Mouse (Mus musculus): Measurements from ENCODE around the gene Tspan14.
A peak's percentile ranks its signal among the peaks of the same experiment; 100 is the strongest.

Gene Tspan14

DNA sequence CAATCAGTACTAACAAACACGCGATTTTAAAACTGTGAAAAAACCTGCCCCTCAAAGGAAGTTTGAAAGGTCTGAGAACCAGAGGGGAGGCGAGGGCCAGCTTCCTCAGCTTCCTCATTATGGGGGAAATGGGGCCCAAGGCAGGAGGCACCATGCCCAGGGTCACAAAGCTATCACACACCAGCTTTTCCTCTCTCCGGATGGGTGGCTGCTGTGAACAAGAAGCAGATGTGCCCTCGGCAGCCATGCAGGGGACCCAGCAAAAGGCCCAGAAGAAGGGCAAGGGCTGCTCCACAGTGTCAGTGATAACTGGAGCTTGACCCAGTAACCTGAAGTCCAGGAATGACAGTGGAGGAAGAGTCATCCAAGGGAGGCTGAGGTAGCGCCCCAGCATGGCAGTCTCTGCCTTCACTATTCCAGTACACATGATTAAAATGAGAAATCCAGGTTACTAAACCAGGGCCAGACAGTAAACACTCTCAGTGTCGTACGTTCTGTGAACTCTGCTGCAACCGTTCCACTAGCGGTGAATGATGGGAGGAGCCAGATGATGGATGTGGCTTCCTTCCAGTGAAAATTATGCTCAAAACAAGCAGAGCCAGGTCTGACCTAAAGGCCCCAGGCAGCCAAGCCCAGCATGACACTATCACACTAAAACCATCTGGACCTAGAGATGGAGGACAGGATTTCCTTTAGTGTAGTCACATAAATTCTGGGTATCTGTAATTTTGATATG is 42.1 kb downstream of the Tspan14 start:
- peak; percentile 47; the same call in 1 of the 2 replicates for TF ChIP-seq GATA4 (IDR thresholded peaks at IDR 0.05; ENCODE audit: insufficient replicate concordance, low read length)

DNA sequence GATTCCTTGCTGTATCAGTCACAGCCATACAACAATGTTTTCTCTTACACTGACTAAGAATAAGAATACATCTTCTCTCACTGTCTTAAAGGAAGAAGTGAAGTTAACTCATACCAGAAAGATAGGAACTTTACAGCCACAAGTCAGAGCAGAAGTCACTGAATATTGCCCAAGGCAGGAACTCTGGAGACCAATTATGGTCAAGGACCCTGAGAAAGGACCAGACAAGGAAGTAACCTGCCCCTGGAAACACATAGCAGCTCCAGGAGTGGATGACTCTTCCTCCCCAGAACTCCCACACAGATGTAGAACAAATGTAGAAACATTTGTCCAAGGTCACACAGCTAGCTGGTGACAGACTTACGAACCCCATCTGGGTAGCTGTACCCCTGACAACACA is 45.4 kb downstream of the Tspan14 start:
- no peak for TF ChIP-seq GATA4 (IDR thresholded peaks at IDR 0.05; ENCODE audit: insufficient replicate concordance, low read length)

DNA sequence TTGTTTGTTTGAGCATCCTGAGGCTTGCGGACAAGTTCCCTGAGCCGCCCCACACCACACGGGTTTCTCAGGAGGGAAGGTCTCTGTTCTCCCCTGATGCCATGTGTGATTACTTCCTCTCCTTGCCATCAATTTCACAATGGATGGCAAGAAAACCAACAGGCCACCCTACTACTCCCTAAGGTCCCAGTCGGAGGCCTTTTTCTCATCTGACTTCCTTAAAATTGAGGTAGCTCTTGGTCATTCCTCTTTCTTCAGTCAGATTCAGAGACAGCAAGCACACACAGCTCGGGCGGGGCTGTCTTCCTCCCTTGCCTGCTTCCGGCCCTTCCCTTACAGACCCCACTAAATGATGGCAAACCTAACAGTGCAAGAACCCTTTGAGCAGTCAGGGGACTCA is 47.1 kb downstream of the Tspan14 start:
- no peak for TF ChIP-seq GATA4 (IDR thresholded peaks at IDR 0.05; ENCODE audit: insufficient replicate concordance, low read length)

DNA sequence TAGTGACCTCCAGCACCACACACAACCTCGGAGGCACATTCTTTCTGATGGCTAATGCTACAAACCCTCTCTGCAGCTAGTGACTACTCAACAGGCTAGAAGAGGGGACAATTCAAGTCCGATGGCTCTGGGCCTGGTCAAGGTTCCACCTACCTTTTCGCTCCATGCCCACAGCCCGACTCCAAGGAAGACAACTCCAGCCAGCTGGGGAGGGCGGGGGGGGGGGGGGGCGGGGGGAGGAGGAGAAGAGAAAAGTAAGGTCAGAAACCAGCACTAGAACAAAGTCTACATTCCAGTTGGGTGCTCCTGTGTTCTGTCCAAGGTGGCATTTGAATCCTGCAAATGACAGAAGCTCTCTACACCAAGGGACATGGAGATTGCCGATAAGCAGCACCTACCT is 48.1 kb downstream of the Tspan14 start:
- no peak for TF ChIP-seq GATA4 (IDR thresholded peaks at IDR 0.05; ENCODE audit: insufficient replicate concordance, low read length)

DNA sequence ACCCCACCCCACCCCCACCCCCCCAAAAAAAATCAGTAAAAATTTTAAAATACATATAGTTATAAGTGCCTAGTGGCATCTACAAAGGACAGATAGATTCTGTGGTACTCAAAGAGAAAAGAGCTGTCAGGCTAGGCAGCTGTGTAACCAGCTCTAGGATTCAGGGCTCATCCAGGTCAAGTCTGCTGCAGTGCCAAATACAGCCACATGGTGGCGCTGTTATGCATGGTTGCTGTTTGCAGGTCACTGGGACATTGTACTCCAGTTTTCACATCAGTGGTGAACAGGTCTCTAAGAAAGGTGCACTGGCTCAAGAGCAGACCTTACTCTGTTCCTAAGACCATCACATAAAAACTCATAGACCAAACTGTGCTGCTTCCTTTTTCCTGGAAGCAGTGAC is 49.0 kb downstream of the Tspan14 start:
- TF ChIP-seq GATA4 (IDR thresholded peaks at IDR 0.05; ENCODE audit: insufficient replicate concordance, low read length): no peak

DNA sequence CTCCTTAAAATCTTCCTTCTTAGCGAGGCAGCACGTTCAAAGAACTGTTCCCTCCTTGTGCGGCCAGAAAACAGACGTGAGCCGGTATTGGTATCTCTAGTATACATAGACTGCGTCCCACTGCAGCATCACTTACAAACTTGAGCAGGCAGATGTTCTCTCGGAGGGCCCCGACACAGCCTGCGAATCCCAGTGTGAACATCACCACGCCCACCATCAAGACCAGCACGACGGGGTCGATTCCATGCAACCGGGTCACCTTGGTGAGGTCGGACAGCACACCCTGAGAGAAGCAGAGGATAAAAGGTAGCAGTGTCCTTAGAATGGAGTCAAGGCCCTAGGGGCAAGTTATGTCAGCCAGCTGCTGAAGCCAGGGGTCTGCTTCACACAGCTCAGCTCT is 49.9 kb downstream of the Tspan14 start:
- no peak for TF ChIP-seq GATA4 (IDR thresholded peaks at IDR 0.05; ENCODE audit: insufficient replicate concordance, low read length)

DNA sequence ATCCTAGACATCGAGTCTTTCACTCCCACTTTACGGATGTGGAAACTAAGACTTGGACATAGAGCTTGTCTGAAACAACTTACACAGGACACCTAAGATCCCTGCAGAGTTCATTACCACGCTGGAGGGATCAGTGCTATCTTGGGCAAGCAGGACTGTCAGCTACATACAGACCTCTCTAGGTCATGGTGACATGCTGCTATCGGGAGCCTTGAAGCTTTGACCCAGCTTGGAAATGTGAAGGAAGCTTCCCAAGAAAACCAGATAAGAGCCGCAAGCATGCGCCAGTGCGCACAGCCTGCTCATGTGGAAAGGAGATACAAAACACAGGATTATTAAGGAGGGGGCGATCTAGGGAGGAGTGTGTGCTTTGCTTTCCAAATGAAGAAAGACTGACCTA is 50.8 kb downstream of the Tspan14 start:
- TF ChIP-seq GATA4 (IDR thresholded peaks at IDR 0.05; ENCODE audit: insufficient replicate concordance, low read length): peak; percentile 95; the same call in 1 of the 2 replicates

DNA sequence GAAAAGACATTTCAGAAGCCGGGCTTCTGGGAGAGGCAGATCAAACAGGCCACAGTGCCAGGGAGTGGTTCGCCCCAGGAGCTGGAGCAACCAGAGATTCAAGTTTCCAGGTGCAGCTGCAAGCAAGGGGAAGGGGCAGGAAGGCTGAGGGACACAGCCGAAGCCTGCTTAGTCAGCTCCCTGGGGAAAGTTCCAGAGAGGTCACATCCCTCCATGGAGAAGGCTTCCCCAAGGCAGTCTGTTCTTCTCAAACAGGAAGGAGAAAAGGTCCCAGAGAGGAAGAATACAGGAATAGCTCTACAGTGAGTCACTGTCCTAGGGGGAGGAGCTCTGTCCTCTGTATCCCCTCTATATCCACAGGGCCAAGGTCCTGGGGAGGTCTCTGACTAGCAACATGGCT is 51.9 kb downstream of the Tspan14 start:
- peak; percentile 50; the same call in 1 of the 2 replicates for TF ChIP-seq GATA4 (IDR thresholded peaks at IDR 0.05; ENCODE audit: insufficient replicate concordance, low read length)

DNA sequence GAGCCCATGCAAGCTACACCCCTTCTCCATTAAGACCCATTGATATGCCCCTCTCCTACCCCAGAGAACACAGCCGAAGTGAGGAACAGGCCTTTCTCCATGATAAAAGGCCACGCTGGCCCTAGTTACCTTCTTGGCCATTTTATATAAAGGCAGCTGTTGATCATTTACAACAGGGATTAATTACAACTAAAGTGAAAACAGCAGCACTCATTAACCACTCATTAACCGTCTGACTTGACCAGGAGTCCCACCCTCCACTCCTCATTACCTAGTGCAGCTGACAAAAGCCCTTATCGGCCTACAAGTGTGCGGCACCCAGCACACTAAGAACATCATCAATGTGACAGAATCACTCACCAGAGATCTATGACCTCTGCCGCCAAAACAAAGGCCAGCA is 52.9 kb downstream of the Tspan14 start:
- TF ChIP-seq GATA4 (IDR thresholded peaks at IDR 0.05; ENCODE audit: insufficient replicate concordance, low read length): no peak

DNA sequence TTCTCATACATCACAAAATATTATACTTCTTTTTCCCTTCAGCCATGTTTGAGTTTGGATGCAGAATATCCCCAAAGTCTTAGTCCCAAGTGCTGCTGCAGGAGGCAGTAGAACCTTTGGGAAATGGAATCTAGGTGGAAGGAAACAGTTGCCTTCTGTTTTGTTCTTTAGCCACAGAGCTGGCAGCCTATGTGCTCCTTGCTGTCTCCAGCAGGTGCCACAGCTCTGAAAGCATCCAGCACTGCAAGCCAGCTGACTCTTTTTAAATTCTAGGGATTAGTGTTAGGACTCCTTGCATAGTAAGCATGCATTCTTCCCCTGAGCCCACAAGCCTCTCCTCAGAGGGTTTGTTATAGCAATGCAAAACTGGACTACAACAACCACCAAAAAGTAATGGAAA is 55.1 kb downstream of the Tspan14 start:
- TF ChIP-seq GATA4 (IDR thresholded peaks at IDR 0.05; ENCODE audit: insufficient replicate concordance, low read length): no peak

DNA sequence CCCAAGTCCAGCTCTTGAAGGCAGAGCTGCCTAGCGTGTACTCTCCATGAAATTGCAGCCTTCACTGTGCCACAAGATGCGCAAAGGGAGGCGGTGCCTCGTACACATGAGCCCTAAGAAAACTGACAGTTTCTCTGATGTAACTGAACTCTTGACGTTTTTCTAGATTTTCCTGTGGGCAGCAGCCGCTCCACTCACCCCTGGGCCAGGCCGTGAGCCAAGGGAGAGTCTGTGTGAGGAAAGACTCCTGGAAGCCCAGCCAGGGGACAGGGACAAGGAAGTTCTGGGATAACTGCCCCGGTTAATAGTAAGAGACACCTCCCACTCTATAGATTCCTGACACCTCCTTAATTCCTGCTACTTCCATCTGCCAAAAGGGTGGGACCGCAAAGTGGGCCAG is 57.8 kb downstream of the Tspan14 start:
- TF ChIP-seq GATA4 (IDR thresholded peaks at IDR 0.05; ENCODE audit: insufficient replicate concordance, low read length): no peak

DNA sequence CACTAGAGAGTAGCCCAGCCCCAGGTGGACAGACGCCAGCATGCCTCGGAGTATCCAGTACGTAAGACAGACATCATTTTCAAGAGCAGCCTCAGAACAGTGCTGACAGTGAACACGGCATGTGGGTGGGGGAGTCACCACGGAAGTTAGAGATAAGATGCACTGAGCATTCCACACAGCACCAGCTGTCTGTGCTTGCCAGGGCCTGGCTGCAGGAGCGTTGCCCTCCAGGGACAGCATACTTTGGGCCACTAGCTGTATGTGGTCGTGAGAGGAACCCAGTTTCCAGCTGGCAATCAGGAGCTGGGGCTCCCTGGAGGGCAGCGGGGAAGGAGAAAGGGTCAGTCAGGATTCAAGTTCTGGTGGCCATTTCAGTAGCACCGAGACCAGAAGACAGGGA is 59.8 kb downstream of the Tspan14 start:
- TF ChIP-seq GATA4 (IDR thresholded peaks at IDR 0.05; ENCODE audit: insufficient replicate concordance, low read length): no peak

DNA sequence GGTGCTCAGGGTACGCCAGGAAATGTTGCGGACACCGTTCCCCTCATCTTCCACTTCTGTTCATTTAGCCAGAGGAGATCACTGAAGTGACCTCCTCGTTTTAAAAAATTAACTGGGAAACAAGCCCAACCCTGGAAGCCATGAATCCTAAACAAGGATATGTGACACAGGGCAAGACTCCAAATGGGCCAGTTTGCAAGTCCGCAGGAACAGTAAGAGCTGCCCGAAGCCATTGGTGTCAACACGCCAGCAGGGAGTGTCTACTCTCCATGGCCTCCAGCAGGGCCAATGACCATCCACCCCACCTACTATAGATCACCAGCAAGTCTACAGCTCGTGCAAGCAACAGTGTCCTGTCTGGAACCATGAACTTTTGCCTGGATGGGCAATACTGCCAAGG is 60.8 kb downstream of the Tspan14 start:
- no peak for TF ChIP-seq GATA4 (IDR thresholded peaks at IDR 0.05; ENCODE audit: insufficient replicate concordance, low read length)

DNA sequence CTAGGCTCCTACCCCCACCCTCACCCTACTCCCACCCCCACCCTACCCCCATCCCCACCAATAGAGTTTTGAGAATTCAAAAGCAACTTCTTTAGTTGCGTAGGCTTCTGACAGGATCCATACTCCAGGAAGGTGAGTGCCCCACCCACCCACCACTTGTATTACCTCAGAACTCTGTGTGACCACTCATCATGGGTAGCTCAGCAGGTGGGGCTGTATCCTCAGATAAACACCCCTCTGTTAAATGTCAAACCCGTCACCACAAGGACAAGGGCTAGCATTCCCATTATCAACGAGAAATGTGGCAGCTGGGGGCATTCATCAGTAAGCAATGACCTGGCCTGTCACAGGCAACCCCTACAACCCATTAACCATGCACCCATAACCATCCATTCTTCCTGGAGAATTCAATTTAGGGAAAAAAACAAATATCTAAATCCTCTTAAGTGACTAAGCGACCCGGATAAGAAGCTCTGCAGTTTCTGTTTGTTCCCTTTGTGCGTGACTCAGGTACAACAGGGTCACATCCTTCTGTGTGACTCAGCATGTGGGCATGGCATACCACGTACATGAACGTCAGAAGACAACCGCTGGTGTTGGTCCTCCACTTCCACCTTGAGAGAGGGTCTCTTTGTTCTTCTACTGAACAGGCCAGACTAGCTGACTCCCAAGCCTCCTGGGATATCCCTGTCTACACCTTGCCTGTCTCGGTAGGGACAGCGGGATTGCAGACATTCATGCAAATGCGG is 64.1 kb downstream of the Tspan14 start:
- no peak for TF ChIP-seq GATA4 (IDR thresholded peaks at IDR 0.05; ENCODE audit: insufficient replicate concordance, low read length)

DNA sequence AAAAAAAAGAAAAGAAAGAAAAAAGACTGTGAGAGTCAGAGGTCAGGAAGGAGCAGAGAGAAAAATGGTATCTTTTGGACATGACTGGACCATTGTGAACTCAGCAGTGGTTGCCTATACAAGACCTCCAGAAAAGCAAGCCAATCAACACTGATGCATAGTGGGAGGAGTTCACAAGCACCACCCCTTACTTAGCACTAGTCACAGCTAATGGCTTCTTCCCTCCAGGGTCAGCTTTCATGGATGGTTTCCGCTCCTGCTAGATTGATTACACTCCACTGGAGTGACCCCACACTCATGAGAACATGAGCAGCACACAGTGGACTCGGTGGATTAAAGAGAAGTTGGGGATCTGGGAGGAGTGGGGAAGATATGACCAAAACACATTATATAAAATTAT is 66.3 kb downstream of the Tspan14 start:
- no peak for TF ChIP-seq GATA4 (IDR thresholded peaks at IDR 0.05; ENCODE audit: insufficient replicate concordance, low read length)

DNA sequence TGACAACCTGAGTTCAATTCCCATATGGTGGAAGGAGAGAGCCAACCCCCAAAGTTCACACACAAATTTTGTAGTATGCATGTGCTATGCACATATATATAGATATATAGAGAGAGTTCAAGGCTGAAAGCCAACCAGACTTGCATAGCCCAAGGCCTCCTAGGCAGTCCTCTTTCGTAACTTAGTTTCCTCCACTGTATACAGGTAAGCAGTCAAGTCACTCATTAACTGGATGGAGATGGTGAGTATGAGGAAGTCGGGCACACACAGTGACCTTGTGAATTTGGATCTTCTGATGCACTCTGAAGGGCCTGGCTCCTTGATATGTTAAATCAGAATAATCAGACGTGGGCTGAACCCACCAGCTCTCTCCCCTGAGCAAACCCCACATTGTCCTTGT is 68.7 kb downstream of the Tspan14 start:
- TF ChIP-seq GATA4 (IDR thresholded peaks at IDR 0.05; ENCODE audit: insufficient replicate concordance, low read length): no peak

DNA sequence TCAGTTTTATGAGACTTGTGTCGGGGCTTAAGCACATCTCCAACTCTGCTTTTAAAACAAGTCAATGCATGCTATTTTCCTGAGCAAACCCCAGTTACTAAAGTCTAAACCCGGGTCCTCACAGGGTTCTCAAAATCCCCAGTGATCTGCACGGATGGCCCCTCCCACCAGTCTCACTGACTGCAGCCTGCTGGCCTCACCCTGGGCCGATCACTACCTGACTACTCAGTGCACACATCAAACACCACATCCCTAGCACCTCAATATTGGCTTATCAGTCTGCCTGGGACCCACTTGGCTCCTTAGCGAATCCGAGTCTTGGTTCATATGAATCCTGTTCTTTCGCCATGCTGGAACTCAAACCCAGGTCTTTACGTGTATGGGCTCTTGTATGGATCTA is 70.9 kb downstream of the Tspan14 start:
- TF ChIP-seq GATA4 (IDR thresholded peaks at IDR 0.05; ENCODE audit: insufficient replicate concordance, low read length): no peak
